Mouse (Mus musculus) T-helper 17 cell (primary cell): ENCODE measurements around the gene Khk.

Source experiments
- in situ Hi-C, 2 experiments: fragments of 300-600 bp; cut with MboI, MseI; formaldehyde crosslinking; loops; 1 replicate in 1 of 2; 2 replicates in 1 of 2; pipeline ENCODE4 v1.15.1; 2025; ENCODE audit warnings: high pct_unique_total_duplicates in 2 of 2

The Khk gene

GRCm38 (mm10) chr5:30966189-30966588, 45.0 kb downstream of the Khk start:
- in situ Hi-C loops, result no loop called here

GRCm38 (mm10) chr5:30968416-30968815, 47.2 kb downstream of the Khk start, which contains the start of gene Tcf23:
Tcf23 (plus strand) TSS chr5:30968662.
- in situ Hi-C loops, result no loop called here

- in situ Hi-C loops, result no loop called here
These were observed 48.2 kb downstream of the Khk start for GRCm38 (mm10) chr5:30969440-30969839.

GRCm38 (mm10) chr5:30974870-30975656, 53.8 kb downstream of the Khk start:
- in situ Hi-C loops, result loop anchor here (5.0 kb wide), 1 partner anchor 43 kb away; no protein-coding TSS in a partner anchor
